Mouse (Mus musculus): ENCODE results near the gene Nipal4. TPM values are rescaled to one million over a fixed set of nuclear protein-coding genes. Genes with fewer than 3 reads are reported as not detected.

The Nipal4 gene
- polyA plus RNA-seq, 1 experiment from 2014 or later = 2.1 TPM

GRCm38 (mm10) chr11:46145163-46145875 lies 21.0 kb downstream of the Nipal4 start:
- peaks cover 7% of the 10 kb centered on the region; the same call in 1 of the 2 replicates for H3K36me3 ChIP-seq (ENCODE audit: control insufficient read depth, insufficient read depth)

GRCm38 (mm10) chr11:46143342-46143741 lies 23.0 kb downstream of the Nipal4 start:
- Histone ChIP-seq H3K27me3 (replicated peaks; ENCODE audit: control insufficient read depth, insufficient read depth, low read length) (no peaks in the 10 kb centered on the region), H3K9ac (ENCODE audit: low read depth, low read length) (no peak overlapping the region), H3K4me1 (replicated peaks; ENCODE audit: control insufficient read depth, insufficient read depth, low read length) (no peaks in the 10 kb centered on the region), H3K9me3 (ENCODE audit: control insufficient read depth) (no peaks in the 10 kb centered on the region), H3K4me3 (ENCODE audit: low read depth, low read length) (no peak overlapping the region), H3K4me2 (replicated peaks; ENCODE audit: low read depth) (no peak overlapping the region), H3K27ac (ENCODE audit: low read depth, low read length) (no peak overlapping the region), H3K36me3 (ENCODE audit: control insufficient read depth, insufficient read depth) (peaks cover 17% of the 10 kb centered on the region; the same call in 1 of the 2 replicates)
- no peak for ATAC-seq
- WGBS = 57% methylated on average over 6 of the region's 6 CpGs
- TF ChIP-seq CTCF (IDR thresholded peaks at IDR 0.05; ENCODE audit: low read depth) = no peak

More at GRCm38 (mm10) chr11:46145163-46145875, 21.0 kb downstream of the Nipal4 start:
- ATAC-seq = no peak
- H3K27me3 ChIP-seq (replicated peaks; ENCODE audit: control insufficient read depth, insufficient read depth, low read length) = no peaks in the 10 kb centered on the region
- TF ChIP-seq CTCF (IDR thresholded peaks at IDR 0.05; ENCODE audit: low read depth) = no peak
- H3K9me3 ChIP-seq (ENCODE audit: control insufficient read depth) = no peaks in the 10 kb centered on the region
- H3K4me3 ChIP-seq (ENCODE audit: low read depth, low read length) = no peak overlapping the region
- H3K4me2 ChIP-seq (replicated peaks; ENCODE audit: low read depth) = no peak overlapping the region
- no peak overlapping the region for H3K27ac ChIP-seq (ENCODE audit: low read depth, low read length)
- H3K4me1 ChIP-seq (replicated peaks; ENCODE audit: control insufficient read depth, insufficient read depth, low read length) = no peaks in the 10 kb centered on the region
- no peak overlapping the region for H3K9ac ChIP-seq (ENCODE audit: low read depth, low read length)
- 91% methylated on average over 11 of the region's 11 CpGs for WGBS

GRCm38 (mm10) chr11:46134899-46135298 lies 31.4 kb downstream of the Nipal4 start:
- Histone ChIP-seq H3K4me1 (replicated peaks; ENCODE audit: control insufficient read depth, insufficient read depth, low read length) (no peaks in the 10 kb centered on the region), H3K36me3 (ENCODE audit: control insufficient read depth, insufficient read depth) (peaks cover 17% of the 10 kb centered on the region; the same call in 1 of the 2 replicates), H3K9ac (ENCODE audit: low read depth, low read length) (no peak overlapping the region), H3K4me2 (replicated peaks; ENCODE audit: low read depth) (no peak overlapping the region), H3K4me3 (ENCODE audit: low read depth, low read length) (no peak overlapping the region), H3K27me3 (replicated peaks; ENCODE audit: control insufficient read depth, insufficient read depth, low read length) (no peaks in the 10 kb centered on the region), H3K27ac (ENCODE audit: low read depth, low read length) (no peak overlapping the region), H3K9me3 (ENCODE audit: control insufficient read depth) (no peaks in the 10 kb centered on the region)
- ATAC-seq = no peak
- 91% methylated on average over 2 of the region's 2 CpGs for WGBS
- no peak for TF ChIP-seq CTCF (IDR thresholded peaks at IDR 0.05; ENCODE audit: low read depth)

GRCm38 (mm10) chr11:46131022-46131986 lies 35.0 kb downstream of the Nipal4 start:
- Histone ChIP-seq H3K27me3 (replicated peaks; ENCODE audit: control insufficient read depth, insufficient read depth, low read length) (no peaks in the 10 kb centered on the region), H3K4me1 (replicated peaks; ENCODE audit: control insufficient read depth, insufficient read depth, low read length) (no peaks in the 10 kb centered on the region), H3K9me3 (ENCODE audit: control insufficient read depth) (no peaks in the 10 kb centered on the region), H3K4me2 (replicated peaks; ENCODE audit: low read depth) (no peak overlapping the region), H3K36me3 (ENCODE audit: control insufficient read depth, insufficient read depth) (peaks cover 10% of the 10 kb centered on the region; the same call in 1 of the 2 replicates), H3K27ac (ENCODE audit: low read depth, low read length) (no peak overlapping the region), H3K9ac (ENCODE audit: low read depth, low read length) (no peak overlapping the region), H3K4me3 (ENCODE audit: low read depth, low read length) (no peak overlapping the region)
- no peak for ATAC-seq
- TF ChIP-seq CTCF (IDR thresholded peaks at IDR 0.05; ENCODE audit: low read depth) = no peak
- 86% methylated on average over 17 of the region's 17 CpGs for WGBS

GRCm38 (mm10) chr11:46128548-46128945 lies 37.8 kb downstream of the Nipal4 start:
- WGBS = 68% methylated on average over 9 of the region's 9 CpGs
- no peak for ATAC-seq
- H3K27ac ChIP-seq (ENCODE audit: low read depth, low read length) = no peak overlapping the region

More at GRCm38 (mm10) chr11:46128548-46128945, 37.8 kb downstream of the Nipal4 start:
- no peaks in the 10 kb centered on the region for H3K4me1 ChIP-seq (replicated peaks; ENCODE audit: control insufficient read depth, insufficient read depth, low read length)
- no peak overlapping the region for H3K4me3 ChIP-seq (ENCODE audit: low read depth, low read length)
- H3K4me2 ChIP-seq (replicated peaks; ENCODE audit: low read depth) = no peak overlapping the region
- peaks cover 16% of the 10 kb centered on the region; the same call in 1 of the 2 replicates for H3K36me3 ChIP-seq (ENCODE audit: control insufficient read depth, insufficient read depth)
- TF ChIP-seq CTCF (IDR thresholded peaks at IDR 0.05; ENCODE audit: low read depth) = peak; percentile 76
- no peaks in the 10 kb centered on the region for H3K27me3 ChIP-seq (replicated peaks; ENCODE audit: control insufficient read depth, insufficient read depth, low read length)
- no peak overlapping the region for H3K9ac ChIP-seq (ENCODE audit: low read depth, low read length)
- H3K9me3 ChIP-seq (ENCODE audit: control insufficient read depth) = no peaks in the 10 kb centered on the region

Data from intestine, postnatal 0 days (tissue).